Mouse (Mus musculus): ENCODE measurements at regions not wholly inside any gene's neighbourhood (a gene's known extent, or its start where the extent isn't known, plus 50 kb on each side); places are given as distances from the start of the nearest gene placed in this dataset.

- DNase-seq (ENCODE audit: low read depth, low spot score): no peak
Measured at GRCm38 (mm10) chr1:50622870-50623607, 277.4 kb upstream of the Tmeff2 start.

- DNase-seq (ENCODE audit: low read depth, low spot score): no peak
Measured at GRCm38 (mm10) chr1:50629000-50629399, 271.4 kb upstream of the Tmeff2 start.

GRCm38 (mm10) chr1:50629473-50630071, 270.9 kb upstream of the Tmeff2 start:
- no peak for DNase-seq (ENCODE audit: low read depth, low spot score)

- peak; percentile 63 for DNase-seq (ENCODE audit: low read depth, low spot score)
Measured at GRCm38 (mm10) chr1:50637992-50638391, 262.5 kb upstream of the Tmeff2 start.

- no peak for DNase-seq (ENCODE audit: low read depth, low spot score)
Measured at GRCm38 (mm10) chr1:50646931-50647674, 253.3 kb upstream of the Tmeff2 start.

GRCm38 (mm10) chr1:50651974-50652665, 248.3 kb upstream of the Tmeff2 start:
- peak; percentile 17 for DNase-seq (ENCODE audit: low read depth, low spot score)

- DNase-seq (ENCODE audit: low read depth, low spot score): no peak
Measured at GRCm38 (mm10) chr1:50665139-50665538, 235.3 kb upstream of the Tmeff2 start.

GRCm38 (mm10) chr1:50682971-50683370, 217.5 kb upstream of the Tmeff2 start:
- no peak for DNase-seq (ENCODE audit: low read depth, low spot score)

GRCm38 (mm10) chr1:50685361-50685760, 215.1 kb upstream of the Tmeff2 start:
- DNase-seq (ENCODE audit: low read depth, low spot score): no peak

GRCm38 (mm10) chr1:50696916-50697315, 203.5 kb upstream of the Tmeff2 start:
- no peak for DNase-seq (ENCODE audit: low read depth, low spot score)

GRCm38 (mm10) chr1:50697333-50698216, 202.9 kb upstream of the Tmeff2 start:
- DNase-seq (ENCODE audit: low read depth, low spot score): no peak

GRCm38 (mm10) chr1:50704639-50705038, 195.8 kb upstream of the Tmeff2 start:
- peak; percentile 63 for DNase-seq (ENCODE audit: low read depth, low spot score)

GRCm38 (mm10) chr1:50745049-50745448, 155.4 kb upstream of the Tmeff2 start:
- DNase-seq (ENCODE audit: low read depth, low spot score): no peak

- no peak for DNase-seq (ENCODE audit: low read depth, low spot score)
Measured at GRCm38 (mm10) chr1:50770211-50770610, 130.2 kb upstream of the Tmeff2 start.

- DNase-seq (ENCODE audit: low read depth, low spot score): no peak
Measured at GRCm38 (mm10) chr1:50795264-50795663, 105.2 kb upstream of the Tmeff2 start.

- no peak for DNase-seq (ENCODE audit: low read depth, low spot score)
Measured at GRCm38 (mm10) chr1:50798166-50798565, 102.3 kb upstream of the Tmeff2 start.

- no peak for DNase-seq (ENCODE audit: low read depth, low spot score)
Measured at GRCm38 (mm10) chr1:50806321-50806720, 94.1 kb upstream of the Tmeff2 start.

- DNase-seq (ENCODE audit: low read depth, low spot score): no peak
Measured at GRCm38 (mm10) chr1:50806821-50807220, 93.6 kb upstream of the Tmeff2 start.

- DNase-seq (ENCODE audit: low read depth, low spot score): peak; percentile 18
Measured at GRCm38 (mm10) chr1:50831663-50832062, 68.8 kb upstream of the Tmeff2 start.

GRCm38 (mm10) chr1:50836123-50836522, 64.3 kb upstream of the Tmeff2 start:
- no peak for DNase-seq (ENCODE audit: low read depth, low spot score)

- no peak for DNase-seq (ENCODE audit: low read depth, low spot score)
Measured at GRCm38 (mm10) chr1:50847156-50847555, 53.3 kb upstream of the Tmeff2 start.

All from ES-CJ7 (cell line).